Mouse (Mus musculus) liver, embryonic 14.5 days (tissue): ENCODE results near the gene Acat2. TPM values are rescaled to one million over a fixed set of nuclear protein-coding genes. Genes with fewer than 3 reads are reported as not detected.
A peak's percentile ranks its signal among the peaks of the same experiment; 100 is the strongest.
"Not testable (repeated sequence)": the region's sequence is repeated elsewhere in the genome, so short reads cannot be mapped to it uniquely, and the experiment has no call there.

Experiments used
- ATAC-seq: fragments of 200-750 bp; cut with Nextera tagmentation; 2 replicates; pipeline ENCODE4 v1.8.0; 2017; ENCODE audit warnings: moderate number of reproducible peaks, mild to moderate bottlenecking, moderate library complexity; ENCODE audit not compliant: insufficient read depth
- DNase-seq, 3 experiments: peaks; one replicate each; pipeline ENCODE4 v3.0.0-alpha.2; 2012 to 2013; ENCODE audit warnings: low read depth in 3 of 3, low spot score in 3 of 3
- H3K27ac ChIP-seq: fragments of 300-500 bp; sonication (generic); 2 replicates; pipeline ENCODE4 v1.5.1; 2014; ENCODE audit warnings: moderate library complexity, mild to moderate bottlenecking, control low read depth, inconsistent platforms
- H3K27me3 ChIP-seq: fragments of 300-500 bp; sonication (generic); 2 replicates; pipeline ENCODE4 v1.6.1; 2014; ENCODE audit warnings: mild to moderate bottlenecking, low read length, moderate library complexity; ENCODE audit not compliant: control insufficient read depth, insufficient read depth
- H3K36me3 ChIP-seq: fragments of 300-500 bp; sonication (generic); replicated peaks from 2 replicates; pipeline ENCODE4 v1.6.1; 2014; ENCODE audit warnings: low read depth; ENCODE audit not compliant: control insufficient read depth, insufficient read depth
- H3K4me1 ChIP-seq, 2 experiments: fragments of 200-500 bp in 1 of 2; fragments of 300-500 bp in 1 of 2; sonication (generic) in 1 of 2; replicated peaks; 2 replicates each; pipeline ENCODE4 v1.6.1; 2012 to 2014; ENCODE audit warnings: antibody characterized with exemption in 1 of 2, inconsistent platforms in 1 of 2, low read length in 1 of 2; ENCODE audit not compliant: control insufficient read depth in 2 of 2, insufficient read depth in 2 of 2
- H3K4me2 ChIP-seq: fragments of 300-500 bp; sonication (generic); 2 replicates; pipeline ENCODE4 v1.6.1; 2014; ENCODE audit warnings: low read depth, mild to moderate bottlenecking, control low read depth, moderate library complexity
- H3K4me3 ChIP-seq, 2 experiments: fragments of 200-500 bp in 1 of 2; fragments of 300-500 bp in 1 of 2; sonication (generic) in 1 of 2; 2 replicates each; pipeline ENCODE4 v1.5.1; 2012 to 2014; ENCODE audit warnings: low read depth in 2 of 2, low read length in 2 of 2, mild to moderate bottlenecking in 2 of 2, control low read depth in 1 of 2, inconsistent platforms in 1 of 2, moderate library complexity in 1 of 2; ENCODE audit not compliant: insufficient read depth in 1 of 2
- H3K9ac ChIP-seq: fragments of 300-500 bp; sonication (generic); replicated peaks from 2 replicates; pipeline ENCODE4 v1.6.1; 2014; ENCODE audit warnings: mild to moderate bottlenecking, control low read depth, moderate library complexity
- H3K9me3 ChIP-seq: fragments of 300-500 bp; sonication (generic); 2 replicates; pipeline ENCODE4 v1.6.1; 2016; ENCODE audit warnings: low read length, mixed read lengths; ENCODE audit not compliant: control insufficient read depth
- CTCF ChIP-seq: IDR thresholded peaks from 2 replicates; pipeline ENCODE4 v1.5.1; 2016; ENCODE audit warnings: antibody characterized with exemption, low read depth, control low read depth
- EP300 ChIP-seq: IDR thresholded peaks from 2 replicates; pipeline ENCODE4 v1.6.1; 2016; ENCODE audit warnings: antibody characterized with exemption, low read depth
- WGBS: fragments of 180-500 bp; shearing (Covaris S2); extraction: QIAGEN DNeasy Blood & Tissue Kit; methylation state at CpG from one replicate; pipeline ENCODE4 v1.1.7; 2014; ENCODE audit not compliant: insufficient replicate concordance; 5-methylcytosine and 5-hydroxymethylcytosine counted together
- polyA plus RNA-seq, 2 experiments: library from polyadenylated mRNA; depleted of rRNA in 1 of 2; stranded (reverse) in 1 of 2; unstranded in 1 of 2; fragments of >200 nt; fragmentation: Nextera tagmentation in 1 of 2; extraction: Ambion mirVana in 1 of 2; gene quantifications; 2 replicates each; pipeline versions ENCODE4 v1.2.1 to v1.2.3; 2012 to 2014

Acat2 gene
- polyA plus RNA-seq, 2 experiments, result 36.3 to 55.4 TPM

GRCm38 (mm10) chr17:13002243-13002642 is 41.7 kb upstream of the Acat2 start:
- 0 out of 2 replicates have a peak, but pooled peaks have one; percentile 19 for TF ChIP-seq CTCF
- ATAC-seq, H3K9me3 ChIP-seq, H3K4me3 ChIP-seq, H3K36me3 ChIP-seq, H3K4me1 ChIP-seq, H3K9ac ChIP-seq, H3K27ac ChIP-seq, H3K4me2 ChIP-seq, H3K27me3 ChIP-seq, DNase-seq: not testable (repeated sequence)
- WGBS, result 74% methylated on average over 5 of the region's 5 CpGs

- Histone ChIP-seq H3K4me3 (no peak overlapping the region), H3K9me3 (no peaks in the 10 kb centered on the region), H3K36me3 (no peaks in the 10 kb centered on the region), H3K4me2 (no peak overlapping the region), H3K4me1 (no peaks in the 10 kb centered on the region; a peak in 1 of 4 replicates), H3K27ac (no peak overlapping the region), H3K9ac (no peak overlapping the region), H3K27me3 (no peaks in the 10 kb centered on the region)
- DNase-seq (no peak), ATAC-seq (no peak)
- TF ChIP-seq EP300 (no peak), CTCF (no peak)
- WGBS, result 51% methylated on average over 6 of the region's 6 CpGs
Observed at GRCm38 (mm10) chr17:12999069-12999468, 38.5 kb upstream of the Acat2 start.

GRCm38 (mm10) chr17:12997890-12998289 is 37.3 kb upstream of the Acat2 start:
- DNase-seq (no peak), ATAC-seq (no peak)
- no peak overlapping the region for H3K4me2 ChIP-seq
- H3K9ac ChIP-seq, result no peak overlapping the region
- no peaks in the 10 kb centered on the region; a peak in 1 of 4 replicates for H3K4me1 ChIP-seq
- H3K9me3 ChIP-seq, result no peaks in the 10 kb centered on the region
- 69% methylated on average over 5 of the region's 5 CpGs for WGBS
- TF ChIP-seq EP300, result no peak
- TF ChIP-seq CTCF, result no peak
- H3K27me3 ChIP-seq, result no peaks in the 10 kb centered on the region
- H3K4me3 ChIP-seq, result no peak overlapping the region
- H3K27ac ChIP-seq, result no peak overlapping the region
- no peaks in the 10 kb centered on the region for H3K36me3 ChIP-seq

GRCm38 (mm10) chr17:12996345-12996744 is 35.8 kb upstream of the Acat2 start:
- H3K9me3 ChIP-seq, result no peaks in the 10 kb centered on the region
- H3K27me3 ChIP-seq, result no peaks in the 10 kb centered on the region
- no peaks in the 10 kb centered on the region; a peak in 1 of 4 replicates for H3K4me1 ChIP-seq
- no peak for DNase-seq
- 34% methylated on average over 3 of the region's 3 CpGs for WGBS
- no peak overlapping the region for H3K4me2 ChIP-seq
- TF ChIP-seq CTCF (peak; percentile 61), EP300 (no peak)
- H3K27ac ChIP-seq, result no peak overlapping the region
- no peak for ATAC-seq
- H3K9ac ChIP-seq, result no peak overlapping the region
- no peaks in the 10 kb centered on the region for H3K36me3 ChIP-seq
- no peak overlapping the region for H3K4me3 ChIP-seq

GRCm38 (mm10) chr17:12994069-12994468 is 33.5 kb upstream of the Acat2 start, which contains the start of gene Wtap:
Wtap (minus strand) TSS chr17:12994169.
- H3K9me3 ChIP-seq, result no peaks in the 10 kb centered on the region
- no peak for DNase-seq
- peak within 1 kb of the TSS; percentile 84 for H3K4me2 ChIP-seq
- peaks cover 0 to 3% of the 10 kb centered on the region in 2 experiments; a peak in 1 of 4 replicates for H3K4me1 ChIP-seq
- no peak for ATAC-seq
- peak within 1 kb of the TSS; percentile 100 for H3K9ac ChIP-seq
- H3K36me3 ChIP-seq, result no peaks in the 10 kb centered on the region
- peak within 1 kb of the TSS; percentile 81 to 100; a peak in 3 of 4 replicates for H3K4me3 ChIP-seq
- H3K27me3 ChIP-seq, result no peaks in the 10 kb centered on the region
- peak within 1 kb of the TSS; percentile 98 for H3K27ac ChIP-seq
- TF ChIP-seq EP300 (no peak), CTCF (no peak)
- 64% methylated on average over 1 of the region's 1 CpGs for WGBS
